Mouse (Mus musculus) heart, postnatal 0 days (tissue): ENCODE data around the gene Epx. TPM values are rescaled to one million over a fixed set of nuclear protein-coding genes. Genes with fewer than 3 reads are reported as not detected.
"Not testable (repeated sequence)": the region's sequence is repeated elsewhere in the genome, so short reads cannot be mapped to it uniquely, and the experiment has no call there.

ENCODE experiments used
- ATAC-seq: fragments of 200-750 bp; cut with Nextera tagmentation; 2 replicates; pipeline ENCODE4 v1.8.0; 2017; ENCODE audit warnings: low read depth, moderate number of reproducible peaks, moderate library complexity; ENCODE audit not compliant: insufficient read depth
- DNase-seq: peaks from one replicate; pipeline ENCODE4 v3.0.0-alpha.2; 2016; ENCODE audit warnings: low spot score
- H3K27ac ChIP-seq: fragments of 300-500 bp; sonication (generic); 2 replicates; pipeline ENCODE4 v1.5.1; 2014; ENCODE audit warnings: low read depth, mild to moderate bottlenecking
- H3K27me3 ChIP-seq: fragments of 300-500 bp; sonication (generic); 2 replicates; pipeline ENCODE4 v1.6.1; 2014; ENCODE audit warnings: low read length, mixed read lengths; ENCODE audit not compliant: control insufficient read depth, insufficient read depth
- H3K36me3 ChIP-seq: fragments of 300-500 bp; sonication (generic); replicated peaks from 2 replicates; pipeline ENCODE4 v1.6.1; 2014; ENCODE audit warnings: low read length, mixed read lengths; ENCODE audit not compliant: control insufficient read depth, insufficient read depth
- H3K4me1 ChIP-seq: fragments of 300-500 bp; sonication (generic); 2 replicates; pipeline ENCODE4 v1.6.1; 2014; ENCODE audit warnings: antibody characterized with exemption; ENCODE audit not compliant: control insufficient read depth, insufficient read depth
- H3K4me2 ChIP-seq: fragments of 300-500 bp; sonication (generic); 2 replicates; pipeline ENCODE4 v1.6.1; 2014; ENCODE audit warnings: low read depth, mild to moderate bottlenecking, low read length, moderate library complexity
- H3K4me3 ChIP-seq: fragments of 300-500 bp; sonication (generic); 2 replicates; pipeline ENCODE4 v1.5.1; 2014; ENCODE audit warnings: low read depth, low read length
- H3K9ac ChIP-seq: fragments of 300-500 bp; sonication (generic); replicated peaks from 2 replicates; pipeline ENCODE4 v1.6.1; 2014; ENCODE audit warnings: low read depth, low read length, mixed read lengths
- H3K9me3 ChIP-seq: fragments of 300-500 bp; sonication (generic); replicated peaks from 2 replicates; pipeline ENCODE4 v1.6.1; 2016; ENCODE audit warnings: low read length; ENCODE audit not compliant: control insufficient read depth
- CTCF ChIP-seq: IDR thresholded peaks from 2 replicates; pipeline ENCODE4 v1.5.1; 2016; ENCODE audit warnings: antibody characterized with exemption, control low read depth, low read depth
- EP300 ChIP-seq: IDR thresholded peaks from 2 replicates; pipeline ENCODE4 v1.6.1; 2016; ENCODE audit warnings: antibody characterized with exemption, low read depth
- WGBS: fragments of 180-500 bp; shearing (Covaris S2); extraction: QIAGEN DNeasy Blood & Tissue Kit; methylation state at CpG from one replicate; pipeline ENCODE4 v1.1.7; 2014; 5-methylcytosine and 5-hydroxymethylcytosine counted together
- polyA plus RNA-seq: library from polyadenylated mRNA; unstranded; fragments of >200 nt; fragmentation: Nextera tagmentation; extraction: Ambion mirVana; gene quantifications from 2 replicates; pipeline ENCODE4 v1.2.1, GENCODE M21; 2015
- total RNA-seq: library from RNA; depleted of rRNA; stranded (reverse); fragments of >200 nt; gene quantifications from 2 replicates; pipeline ENCODE4 v1.2.3, GENCODE M21; 2014; ENCODE audit warnings: low replicate concordance

Epx gene
- total and polyA plus RNA-seq, 2 experiments from 2014 or later = 0.22 TPM; not detected in 1

GRCm38 (mm10) chr11:87870096-87870495 lies 5.2 kb downstream of the Epx start:
- no peak for TF ChIP-seq CTCF
- TF ChIP-seq EP300 = no peak
- H3K4me1 ChIP-seq = no peaks in the 10 kb centered on the region
- WGBS = 71% methylated on average over 2 of the region's 2 CpGs
- no peaks in the 10 kb centered on the region for H3K27me3 ChIP-seq
- no peak overlapping the region for H3K4me2 ChIP-seq
- no peak for DNase-seq
- no peak overlapping the region for H3K9ac ChIP-seq
- H3K36me3 ChIP-seq = no peaks in the 10 kb centered on the region
- H3K4me3 ChIP-seq = no peak overlapping the region
- ATAC-seq = no peak
- H3K27ac ChIP-seq = no peak overlapping the region
- H3K9me3 ChIP-seq = no peaks in the 10 kb centered on the region

GRCm38 (mm10) chr11:87866891-87867290 lies 8.4 kb downstream of the Epx start:
- not testable (repeated sequence) for H3K4me2 ChIP-seq, H3K27ac ChIP-seq, H3K9me3 ChIP-seq, ATAC-seq, H3K4me1 ChIP-seq, H3K4me3 ChIP-seq, H3K36me3 ChIP-seq, H3K27me3 ChIP-seq, H3K9ac ChIP-seq, DNase-seq
- 76% methylated on average over 1 of the region's 2 CpGs for WGBS

DNA sequence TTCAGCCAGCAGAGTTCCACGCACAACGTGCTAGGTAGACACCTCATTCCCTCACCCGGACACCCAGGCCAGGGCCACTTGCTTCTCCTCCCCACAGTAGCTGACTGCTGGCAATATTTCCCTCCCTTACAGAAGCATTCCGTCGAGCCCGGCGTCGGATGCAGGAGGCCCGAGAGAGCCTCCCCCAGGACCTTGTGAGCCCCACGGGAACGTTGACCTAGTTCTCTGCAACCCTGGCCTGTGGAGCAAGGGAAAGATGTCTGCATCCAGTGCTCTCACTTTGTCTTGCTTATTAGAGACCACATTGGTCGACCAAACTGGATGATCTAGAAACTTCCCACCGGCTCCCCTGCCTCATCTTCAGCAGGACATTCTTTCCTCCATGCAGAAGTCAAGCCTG lies 12.5 kb downstream of the Epx start:
- no peak overlapping the region for H3K27ac ChIP-seq
- no peaks in the 10 kb centered on the region for H3K27me3 ChIP-seq
- DNase-seq (no peak), ATAC-seq (no peak)
- no peak overlapping the region for H3K9ac ChIP-seq
- H3K4me1 ChIP-seq = no peaks in the 10 kb centered on the region
- H3K4me2 ChIP-seq = no peak overlapping the region
- WGBS = 83% methylated on average over 13 of the region's 13 CpGs
- no peaks in the 10 kb centered on the region for H3K9me3 ChIP-seq
- H3K36me3 ChIP-seq = peaks cover 5% of the 10 kb centered on the region; the same call in 1 of the 2 replicates
- H3K4me3 ChIP-seq = no peak overlapping the region
- TF ChIP-seq EP300 = no peak
- no peak for TF ChIP-seq CTCF

DNA sequence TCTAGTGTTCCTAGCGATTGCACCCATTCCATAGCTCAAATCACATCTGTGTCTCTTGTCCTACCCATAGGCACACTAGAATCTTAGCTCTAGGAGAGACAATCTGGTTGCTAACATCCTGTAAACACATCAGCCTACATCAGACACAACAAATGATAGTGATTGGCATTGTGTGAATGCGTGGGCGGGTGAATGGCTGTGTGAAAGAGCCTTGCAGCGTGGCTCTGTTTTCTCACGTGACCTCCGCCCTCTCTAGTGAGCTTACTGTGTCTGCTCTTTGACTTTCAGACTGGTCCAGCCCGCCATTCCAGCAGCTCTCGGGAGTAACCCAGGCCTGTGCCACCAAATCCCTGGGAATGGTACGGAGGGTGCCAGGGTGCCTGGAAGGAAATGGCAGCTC lies 14.9 kb downstream of the Epx start:
- 85% methylated on average over 9 of the region's 9 CpGs for WGBS
- ATAC-seq (no peak), DNase-seq (no peak)
- H3K36me3 ChIP-seq = peaks cover 19% of the 10 kb centered on the region
- H3K27me3 ChIP-seq = no peaks in the 10 kb centered on the region
- H3K4me1 ChIP-seq = no peaks in the 10 kb centered on the region
- no peak overlapping the region for H3K4me3 ChIP-seq
- H3K9ac ChIP-seq = no peak overlapping the region
- H3K9me3 ChIP-seq = no peaks in the 10 kb centered on the region
- H3K27ac ChIP-seq = no peak overlapping the region
- no peak overlapping the region for H3K4me2 ChIP-seq
- TF ChIP-seq CTCF = no peak
- no peak for TF ChIP-seq EP300

DNA sequence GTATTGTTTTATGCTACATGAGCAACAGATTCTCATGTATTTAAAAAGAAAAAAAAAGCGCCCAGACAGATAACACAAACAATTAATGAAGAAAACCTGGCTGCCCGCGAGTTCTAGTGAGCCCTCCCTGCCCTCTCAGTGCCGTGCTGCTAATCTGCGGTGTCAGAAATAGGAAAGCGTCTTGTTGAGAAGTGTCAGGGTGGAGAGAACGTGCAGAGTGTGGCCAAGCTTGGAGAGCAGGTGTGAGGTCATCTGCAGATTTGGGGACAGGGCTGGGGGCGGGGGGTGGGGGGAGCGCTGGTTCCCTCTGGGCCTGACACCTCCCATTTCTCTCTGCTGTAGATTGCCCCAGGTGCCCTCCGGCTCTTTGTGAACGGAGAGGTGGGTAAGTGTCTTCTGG lies 16.1 kb downstream of the Epx start:
- Histone ChIP-seq H3K36me3 (peaks cover 19% of the 10 kb centered on the region), H3K9ac (no peak overlapping the region), H3K4me2 (no peak overlapping the region), H3K4me3 (no peak overlapping the region), H3K9me3 (no peaks in the 10 kb centered on the region), H3K27ac (no peak overlapping the region), H3K4me1 (no peaks in the 10 kb centered on the region), H3K27me3 (no peaks in the 10 kb centered on the region)
- DNase-seq = no peak
- TF ChIP-seq EP300 (no peak), CTCF (no peak)
- ATAC-seq = peak; percentile 47; the same call in 1 of the 2 replicates
- WGBS = 55% methylated on average over 11 of the region's 11 CpGs

GRCm38 (mm10) chr11:87854550-87854949 lies 20.8 kb downstream of the Epx start:
- Histone ChIP-seq H3K9me3 (no peaks in the 10 kb centered on the region), H3K27me3 (no peaks in the 10 kb centered on the region), H3K36me3 (peaks cover 19% of the 10 kb centered on the region), H3K9ac (no peak overlapping the region), H3K4me2 (no peak overlapping the region), H3K27ac (no peak overlapping the region), H3K4me3 (no peak overlapping the region), H3K4me1 (peaks cover 6% of the 10 kb centered on the region)
- TF ChIP-seq EP300 (no peak), CTCF (no peak)
- DNase-seq = no peak
- ATAC-seq = no peak
- whole genome bisulfite sequencing = 81% methylated on average over 7 of the region's 7 CpGs
